Mouse (Mus musculus): Measurements from ENCODE around the gene Unc5c.
A peak's percentile ranks its signal among the peaks of the same experiment; 100 is the strongest.

The Unc5c gene

GRCm38 (mm10) chr3:141465104-141465705, at the start of gene Unc5c:
Gene Unc5c (plus strand): TSS chr3:141465216.
- no peak for DNase-seq (ENCODE audit: extremely low read depth, insufficient read length, low spot score)

DNA sequence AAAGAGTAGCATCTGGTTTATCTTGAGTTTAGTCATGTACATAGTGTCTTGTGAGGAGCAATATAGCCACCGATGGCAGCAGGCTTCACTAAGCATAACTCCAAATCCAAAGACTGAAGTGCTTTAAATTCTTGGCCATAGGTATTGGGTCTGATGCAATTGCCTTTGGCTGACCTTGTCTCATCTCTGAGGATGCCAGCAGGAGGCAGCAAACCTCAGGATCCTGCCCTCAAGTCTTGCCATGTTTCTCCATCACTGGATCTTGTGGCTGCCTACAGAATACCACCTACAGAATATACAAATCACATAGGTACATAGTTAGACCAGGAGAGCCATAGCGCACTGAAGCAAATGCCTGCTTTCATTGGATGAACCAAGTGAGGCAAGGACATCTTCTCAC, 7.5 kb upstream of the Unc5c start:
- no peak for DNase-seq (ENCODE audit: extremely low read depth, insufficient read length, low spot score)

GRCm38 (mm10) chr3:141462482-141462881, 2.5 kb upstream of the Unc5c start:
- no peak for DNase-seq (ENCODE audit: extremely low read depth, insufficient read length, low spot score)

GRCm38 (mm10) chr3:141464691-141465103, 319 bp upstream of the Unc5c start:
- DNase-seq (ENCODE audit: extremely low read depth, insufficient read length, low spot score), result no peak

GRCm38 (mm10) chr3:141466061-141466460, 1.0 kb downstream of the Unc5c start:
- DNase-seq (ENCODE audit: extremely low read depth, insufficient read length, low spot score), result no peak

- no peak for DNase-seq (ENCODE audit: extremely low read depth, insufficient read length, low spot score)
These were observed 1.8 kb downstream of the Unc5c start for GRCm38 (mm10) chr3:141466727-141467335.

DNA sequence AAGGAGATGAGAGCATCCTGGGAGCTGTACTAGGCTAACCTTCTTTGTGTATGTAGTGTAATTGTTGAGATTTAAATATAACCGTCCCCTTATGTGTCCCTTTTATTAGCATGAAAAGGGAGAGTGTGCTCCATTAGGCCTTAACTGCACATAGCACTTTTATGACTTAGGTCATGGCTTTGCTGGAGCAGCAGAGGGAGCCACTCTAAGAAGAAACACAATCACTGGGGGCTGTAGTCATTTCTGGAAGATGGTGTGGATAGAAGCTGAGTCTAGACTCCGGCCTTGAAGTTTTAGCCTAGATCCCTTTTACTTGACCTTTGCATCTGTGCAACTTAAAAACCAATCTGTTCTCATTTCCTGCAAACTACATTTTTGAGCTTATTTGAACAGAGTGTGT, 4.3 kb downstream of the Unc5c start:
- no peak for DNase-seq (ENCODE audit: extremely low read depth, insufficient read length, low spot score)

- no peak for DNase-seq (ENCODE audit: extremely low read depth, insufficient read length, low spot score)
These were observed 8.2 kb downstream of the Unc5c start for GRCm38 (mm10) chr3:141473205-141473604.

- DNase-seq (ENCODE audit: extremely low read depth, insufficient read length, low spot score), result no peak
These were observed 10.4 kb downstream of the Unc5c start for GRCm38 (mm10) chr3:141475389-141475788.

DNA sequence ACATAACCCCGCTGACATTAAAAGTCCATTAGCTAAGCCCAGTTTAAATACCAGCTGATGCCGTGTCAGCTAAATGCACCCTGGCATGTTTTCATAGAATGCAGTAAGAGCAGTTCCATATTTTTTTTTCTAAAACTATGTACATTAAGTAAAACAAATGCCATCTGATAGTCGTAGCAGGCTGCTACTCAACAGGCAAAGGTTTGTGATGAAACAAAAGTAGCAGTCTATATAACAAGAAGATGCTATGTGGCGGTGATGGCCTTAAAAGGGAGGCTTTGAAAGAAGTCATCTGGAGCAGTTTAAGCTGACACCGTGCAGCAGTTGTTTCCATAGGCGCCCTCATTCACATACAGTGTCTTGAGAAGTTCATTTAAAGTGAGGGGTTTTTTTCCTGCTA, 10.9 kb downstream of the Unc5c start:
- no peak for DNase-seq (ENCODE audit: extremely low read depth, insufficient read length, low spot score)

DNA sequence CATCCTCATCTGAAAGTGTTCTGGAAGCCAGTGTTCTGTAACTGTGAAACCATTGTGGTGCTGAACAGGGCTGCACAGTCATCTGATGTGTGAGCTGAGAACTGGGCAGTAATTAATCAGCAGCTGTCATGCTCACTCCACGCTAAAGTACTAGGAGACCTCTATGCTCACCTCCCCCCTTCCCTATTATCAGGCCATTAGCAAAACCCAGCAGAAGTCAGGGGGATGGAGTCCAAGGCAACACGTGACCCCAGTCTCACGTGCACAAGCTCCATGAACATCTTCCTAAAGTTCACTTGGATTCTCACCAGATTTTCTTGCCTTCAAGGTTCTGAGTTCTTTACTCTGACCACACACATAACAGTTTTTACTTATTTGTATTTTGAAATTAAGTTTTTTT, 11.7 kb downstream of the Unc5c start:
- DNase-seq (ENCODE audit: extremely low read depth, insufficient read length, low spot score), result no peak

DNA sequence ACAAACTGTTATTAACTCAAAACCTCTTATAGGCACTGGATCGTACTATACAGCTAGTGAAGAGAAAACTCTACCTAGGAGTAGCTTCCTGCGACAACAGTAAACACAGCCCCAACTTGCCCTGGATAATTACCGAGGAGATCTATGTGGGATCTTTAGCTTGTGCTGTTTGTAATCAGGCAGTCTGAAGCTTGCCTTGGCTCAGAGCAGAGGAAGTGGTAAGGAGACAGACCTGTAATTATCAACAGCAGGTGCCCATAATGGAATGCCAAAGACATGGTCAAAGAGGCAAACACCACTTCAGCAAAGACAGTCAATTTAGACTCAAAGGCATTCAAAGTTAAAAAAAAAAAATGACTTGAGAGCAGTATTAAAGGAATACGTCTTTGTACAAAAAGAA, 17.4 kb downstream of the Unc5c start:
- no peak for DNase-seq (ENCODE audit: extremely low read depth, insufficient read length, low spot score)

DNA sequence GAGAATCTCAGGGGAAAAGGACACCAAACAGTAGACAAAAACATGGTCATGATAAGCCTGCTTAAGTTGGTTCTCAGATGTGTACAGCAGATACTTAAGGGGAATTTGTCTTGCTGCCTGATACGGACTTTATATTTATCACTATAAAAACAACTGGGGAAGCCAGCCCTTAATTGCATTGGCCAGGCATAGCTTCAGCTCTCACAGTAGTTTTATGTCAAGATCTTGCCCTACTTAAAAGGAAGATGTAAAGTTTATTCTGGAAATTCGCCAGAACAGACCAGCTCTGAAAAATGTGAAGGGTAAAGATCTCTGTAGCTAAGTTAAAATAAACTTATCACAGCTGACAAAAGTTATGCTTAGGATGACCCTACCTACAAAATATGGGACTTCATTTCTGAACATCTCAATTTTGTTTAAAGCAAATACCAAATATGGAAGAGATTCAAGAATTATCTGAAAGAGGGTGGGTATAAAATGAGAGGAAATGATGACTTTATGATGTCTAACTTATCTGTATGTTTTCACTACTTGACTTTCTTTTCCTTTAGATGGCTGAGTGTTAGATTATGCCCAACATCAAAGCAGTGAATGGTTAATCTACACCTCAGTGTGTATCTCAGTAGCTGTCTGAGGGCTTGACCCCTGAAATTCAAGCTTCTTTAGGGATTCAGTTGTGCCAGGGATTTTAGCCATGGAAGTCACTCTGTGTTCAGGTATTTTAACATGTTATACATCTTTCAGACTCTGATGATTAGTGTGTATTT, 18.8 kb downstream of the Unc5c start:
- no peak for DNase-seq (ENCODE audit: extremely low read depth, insufficient read length, low spot score)

DNA sequence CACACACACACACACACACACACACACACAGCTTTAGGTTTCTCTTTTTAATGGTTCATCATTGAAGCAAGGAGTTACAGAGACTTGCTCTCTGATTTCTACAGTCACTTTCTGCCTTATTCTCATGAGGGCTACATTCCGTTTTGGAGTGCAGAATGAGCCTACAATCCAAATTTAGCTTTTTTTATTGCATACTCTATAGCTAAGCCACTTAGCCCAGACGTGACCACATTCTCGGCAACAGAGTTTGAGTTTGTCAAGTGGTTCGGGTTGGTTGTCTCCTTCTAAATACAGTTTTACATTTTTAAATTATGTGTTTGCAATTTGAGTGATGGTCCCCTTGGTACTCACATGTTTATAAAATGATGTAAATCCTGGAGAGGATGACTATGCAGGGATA, 20.2 kb downstream of the Unc5c start:
- DNase-seq (ENCODE audit: extremely low read depth, insufficient read length, low spot score), result no peak

- DNase-seq (ENCODE audit: extremely low read depth, insufficient read length, low spot score), result no peak
These were observed 25.6 kb downstream of the Unc5c start for GRCm38 (mm10) chr3:141490647-141491046.

- peak; percentile 62 for DNase-seq (ENCODE audit: extremely low read depth, insufficient read length, low spot score)
These were observed 26.4 kb downstream of the Unc5c start for GRCm38 (mm10) chr3:141491272-141491950.

- no peak for DNase-seq (ENCODE audit: extremely low read depth, insufficient read length, low spot score)
These were observed 26.9 kb downstream of the Unc5c start for GRCm38 (mm10) chr3:141491951-141492310.

DNA sequence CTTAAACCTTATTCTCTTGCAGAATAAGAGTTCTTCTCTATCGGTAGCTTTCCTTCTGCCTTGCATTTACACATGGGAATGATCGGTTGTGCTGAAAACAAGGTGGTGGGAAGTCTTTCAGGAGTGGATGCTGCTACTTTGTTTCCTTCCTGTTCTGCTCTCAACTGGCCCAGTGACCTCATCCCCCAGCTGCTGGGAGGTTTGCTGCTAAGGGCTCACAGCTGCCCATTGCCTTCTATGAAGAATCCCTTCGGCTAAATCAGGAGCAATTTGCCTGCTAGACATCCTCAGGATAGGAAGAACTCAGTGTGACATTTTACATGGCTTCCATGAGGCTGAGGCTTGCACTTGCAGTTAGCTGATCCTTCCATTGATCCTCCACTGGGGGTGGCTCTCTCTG, 28.0 kb downstream of the Unc5c start:
- no peak for DNase-seq (ENCODE audit: extremely low read depth, insufficient read length, low spot score)

GRCm38 (mm10) chr3:141498348-141499056, 33.5 kb downstream of the Unc5c start:
- DNase-seq (ENCODE audit: extremely low read depth, insufficient read length, low spot score), result no peak

DNA sequence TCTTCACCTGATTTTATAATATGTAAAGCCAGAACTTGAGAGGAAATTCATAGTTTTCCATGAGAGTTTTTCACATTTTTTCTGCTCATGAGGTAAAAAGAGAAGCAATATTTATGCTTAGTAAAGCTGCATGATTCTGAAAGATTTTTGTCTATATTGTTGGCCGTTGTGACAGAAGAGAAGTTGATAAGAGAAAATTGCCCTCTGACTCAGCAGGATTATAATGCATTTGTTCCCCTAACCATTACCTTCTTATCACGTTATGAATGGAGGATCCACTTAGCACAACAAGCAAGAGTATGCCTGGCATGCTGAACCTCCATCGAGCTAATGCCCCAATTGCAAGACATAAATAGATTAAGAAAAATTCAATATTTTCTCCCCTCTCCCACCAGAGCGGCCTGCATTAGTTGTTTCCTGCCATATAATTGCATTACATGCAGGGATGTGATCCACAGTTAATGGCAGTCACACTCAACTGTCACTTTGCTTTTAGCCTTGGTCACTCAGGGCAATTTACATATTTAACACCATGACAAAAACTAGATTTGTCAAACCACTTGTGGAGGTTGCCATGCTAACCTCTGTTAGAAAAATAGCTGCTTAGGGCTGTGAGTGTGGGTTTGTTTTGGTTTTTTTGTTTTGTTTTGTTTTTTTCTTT, 37.0 kb downstream of the Unc5c start:
- DNase-seq (ENCODE audit: extremely low read depth, insufficient read length, low spot score), result no peak

Data from 3134 (cell line).